Mouse (Mus musculus): Measurements from ENCODE around the gene Tunar. TPM values are rescaled to one million over a fixed set of nuclear protein-coding genes. Genes with fewer than 3 reads are reported as not detected.

Gene Tunar
- polyA plus RNA-seq, 2 experiments from 2014 or later = not detected

DNA sequence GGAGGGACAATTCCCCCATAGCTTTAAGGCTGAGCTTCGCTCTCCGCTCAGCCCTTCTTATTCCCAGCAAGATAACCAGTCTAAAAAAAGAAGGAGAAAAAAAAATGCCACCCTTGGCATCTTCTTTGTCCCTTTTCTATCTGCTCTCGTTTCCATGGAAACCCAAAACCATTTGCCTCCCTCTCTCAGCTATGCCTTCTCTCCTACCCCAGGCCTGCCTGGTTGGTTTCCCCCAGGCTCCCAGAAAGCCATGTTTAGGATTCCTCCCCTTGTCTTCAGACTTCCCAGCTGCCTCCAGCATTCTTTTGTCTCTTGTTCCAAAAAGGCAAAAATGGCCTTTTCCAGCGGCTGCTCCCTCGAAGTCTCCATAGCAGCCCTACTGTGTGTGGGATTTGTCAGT lies 70.1 kb downstream of the Tunar start:
- no peak for ATAC-seq

DNA sequence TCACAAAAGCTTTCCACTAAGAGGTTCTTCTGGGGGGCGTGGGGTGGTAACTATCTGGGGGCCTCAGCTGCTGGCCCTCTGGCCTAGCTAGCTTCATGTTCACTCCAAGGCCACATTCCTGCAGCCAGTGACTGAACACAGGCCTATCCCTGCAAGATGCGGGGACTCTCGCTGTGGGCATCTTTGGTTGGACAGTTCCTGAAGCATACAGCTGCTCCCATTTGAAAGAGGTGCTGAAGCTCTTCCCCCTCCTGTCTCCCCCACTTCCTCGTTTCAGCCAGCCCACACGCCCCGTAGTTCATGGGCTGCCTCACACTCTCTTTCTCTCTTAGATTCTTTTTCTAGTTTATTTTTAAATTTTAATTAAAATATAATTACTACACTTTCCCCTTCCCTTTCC lies 72.3 kb downstream of the Tunar start:
- no peak for ATAC-seq

DNA sequence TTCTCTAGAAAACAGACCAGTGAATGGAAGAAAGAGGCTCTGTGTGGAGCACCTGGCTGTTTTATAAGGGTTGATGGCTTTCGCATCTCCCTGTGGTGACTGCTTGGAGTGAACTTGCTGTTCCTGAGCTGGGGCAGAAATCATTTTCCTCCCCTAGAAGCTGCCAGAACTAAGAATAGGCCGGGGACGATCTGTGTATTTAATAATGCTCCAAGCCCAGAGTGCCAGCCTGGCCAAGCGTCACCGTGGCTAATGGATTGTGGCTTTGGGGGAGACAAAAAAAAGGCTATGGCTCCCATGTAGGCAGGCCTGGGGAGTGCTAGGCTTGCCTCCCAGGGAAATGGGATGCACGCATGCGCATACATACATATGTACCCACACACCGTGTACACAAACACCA lies 80.2 kb downstream of the Tunar start:
- no peak for ATAC-seq

DNA sequence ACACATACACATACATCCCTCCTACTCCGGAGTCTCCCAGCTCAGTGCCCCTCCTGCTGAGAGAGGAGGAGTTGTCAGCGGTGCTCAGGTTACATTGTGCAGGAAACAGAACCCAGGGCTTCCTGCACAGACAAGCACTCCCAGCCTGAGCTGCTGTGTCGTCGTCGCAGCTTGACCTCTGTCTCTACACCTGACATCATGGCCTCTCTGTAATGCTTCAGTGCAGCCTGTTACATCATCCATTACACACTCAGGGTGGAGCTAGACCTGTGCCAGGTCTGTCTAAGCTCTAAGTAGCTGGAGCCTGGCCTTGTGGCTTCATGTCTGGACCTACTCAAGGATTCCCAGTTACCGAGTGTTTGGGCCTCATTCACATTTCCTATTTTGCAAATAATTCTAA lies 86.8 kb downstream of the Tunar start:
- no peak for ATAC-seq

DNA sequence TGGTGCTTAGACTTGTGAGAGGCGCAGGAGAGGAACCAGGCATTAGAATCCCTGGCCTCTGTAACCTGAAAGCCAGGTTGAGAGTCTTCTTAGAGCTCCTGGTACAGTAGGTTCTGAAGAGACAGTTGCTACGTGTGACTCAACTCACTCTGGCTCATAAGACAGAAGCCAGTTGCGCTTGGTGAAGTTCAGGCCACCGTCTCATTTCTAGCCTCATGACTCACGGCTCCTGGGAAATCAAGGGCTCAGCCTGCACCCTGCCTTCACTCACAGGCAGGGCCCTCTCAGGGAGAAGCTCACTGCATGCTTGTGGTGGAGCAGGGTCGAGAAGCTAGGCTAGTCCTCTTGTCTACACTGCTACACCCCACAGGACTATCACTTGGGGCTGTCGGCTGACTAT lies 92.9 kb downstream of the Tunar start:
- ATAC-seq = no peak

DNA sequence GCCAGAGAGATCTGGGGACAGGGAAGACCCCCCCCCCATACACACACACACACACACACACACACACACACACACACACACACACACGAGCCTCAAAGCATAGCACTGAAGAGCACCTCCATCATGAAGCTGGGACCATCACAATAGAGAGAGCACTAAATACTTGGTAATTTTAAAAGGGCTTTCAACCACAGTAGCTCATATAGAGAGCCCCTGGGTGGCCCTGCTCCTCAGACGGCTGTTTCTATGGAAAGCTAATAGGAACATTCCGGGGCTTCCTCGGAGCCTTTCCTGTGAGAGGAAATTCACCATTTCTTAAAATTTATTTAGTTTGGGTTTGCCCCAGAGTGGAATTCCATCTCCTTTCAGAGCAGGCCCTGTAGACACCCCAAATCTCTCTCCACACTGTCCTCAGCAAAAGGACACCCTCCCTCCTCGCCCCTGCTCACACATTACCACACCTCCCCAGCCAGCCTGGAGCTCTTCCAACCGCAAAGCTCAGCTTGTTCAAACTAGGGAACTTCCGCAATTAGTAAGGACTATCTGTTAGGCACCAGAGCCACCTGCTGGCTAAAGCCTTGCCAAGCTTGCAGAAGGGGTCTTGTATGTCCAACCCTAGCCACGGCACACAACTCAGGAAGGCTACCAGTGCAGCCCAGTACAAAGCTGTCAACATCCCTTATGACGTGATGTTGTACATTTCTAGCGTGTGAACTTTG lies 93.5 kb downstream of the Tunar start:
- no peak for ATAC-seq

DNA sequence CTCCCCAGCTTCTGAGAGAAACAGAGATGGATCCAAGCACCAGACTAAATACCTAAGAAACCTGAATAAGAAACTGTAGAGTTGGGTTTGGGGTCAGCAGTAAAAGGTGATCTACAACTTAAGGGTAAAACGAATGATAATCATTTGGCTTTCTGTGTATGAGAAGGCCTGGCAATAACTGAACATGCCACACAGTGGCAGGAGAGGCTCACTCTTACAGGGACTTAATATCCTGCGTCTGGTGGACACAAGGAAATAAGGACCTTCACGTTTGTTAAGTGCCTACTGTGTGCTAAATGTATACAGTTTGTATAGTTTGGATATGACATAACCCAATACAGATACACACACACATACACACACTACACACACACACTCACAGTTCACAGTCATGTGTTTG lies 98.2 kb downstream of the Tunar start:
- no peak for ATAC-seq

DNA sequence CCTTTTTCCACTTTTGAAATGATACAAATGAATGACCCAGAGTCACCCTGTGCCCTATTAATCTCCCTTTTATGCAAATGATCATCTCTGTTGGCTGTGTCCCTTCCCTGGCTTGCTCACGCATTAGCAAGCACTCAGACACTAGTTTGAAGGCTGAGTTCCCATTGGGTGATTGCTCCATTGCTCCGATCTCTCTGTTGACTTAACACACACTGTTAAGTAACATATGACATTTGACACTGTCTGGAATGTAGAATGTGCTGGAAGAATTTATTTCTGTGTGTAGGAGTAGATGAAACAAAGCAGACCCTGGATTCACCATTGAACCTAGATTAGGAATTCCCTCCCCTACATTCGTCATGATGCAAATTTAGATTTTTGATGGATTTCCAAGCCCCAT lies 99.1 kb downstream of the Tunar start:
- ATAC-seq = no peak

Other genes with a start within 250 kb of the Tunar start
- not detected for gene Tcl1b2, start 187.9 kb upstream of the Tunar start, polyA plus RNA-seq (2017; shearing (Covaris generic))
- not detected for gene Tcl1b1, start 174.2 kb upstream of the Tunar start, polyA plus RNA-seq (2017; shearing (Covaris generic))
- not detected for gene Tcl1b5, start 157.5 kb upstream of the Tunar start, polyA plus RNA-seq (2017; shearing (Covaris generic))
- gene Tcl1b3, start 142.8 kb upstream of the Tunar start, polyA plus RNA-seq (2017; shearing (Covaris generic)) = not detected
- gene Tcl1b4, start 131.9 kb upstream of the Tunar start, polyA plus RNA-seq (2017; shearing (Covaris generic)) = not detected
- gene Tcl1, start 111.1 kb upstream of the Tunar start, polyA plus RNA-seq (2017; shearing (Covaris generic)) = under 1 TPM in 1 of 2 experiments, not detected in 1; 0.49 TPM
- under 1 TPM; 0.26 to 0.51 TPM for gene D430019H16Rik, start 120.0 kb downstream of the Tunar start, polyA plus RNA-seq (2017; shearing (Covaris generic))
- gene Bdkrb2, start 229.4 kb downstream of the Tunar start, polyA plus RNA-seq (2017; shearing (Covaris generic)) = not detected

Data from activated CD4-positive, CD25-positive, alpha-beta regulatory T cell, adult 4 months (primary cell).